Mouse (Mus musculus): Measurements from ENCODE around the gene Flot2. TPM values are rescaled to one million over a fixed set of nuclear protein-coding genes. Genes with fewer than 3 reads are reported as not detected.

Flot2 gene
- polyA plus RNA-seq, 1 experiment: 44.1 TPM

DNA sequence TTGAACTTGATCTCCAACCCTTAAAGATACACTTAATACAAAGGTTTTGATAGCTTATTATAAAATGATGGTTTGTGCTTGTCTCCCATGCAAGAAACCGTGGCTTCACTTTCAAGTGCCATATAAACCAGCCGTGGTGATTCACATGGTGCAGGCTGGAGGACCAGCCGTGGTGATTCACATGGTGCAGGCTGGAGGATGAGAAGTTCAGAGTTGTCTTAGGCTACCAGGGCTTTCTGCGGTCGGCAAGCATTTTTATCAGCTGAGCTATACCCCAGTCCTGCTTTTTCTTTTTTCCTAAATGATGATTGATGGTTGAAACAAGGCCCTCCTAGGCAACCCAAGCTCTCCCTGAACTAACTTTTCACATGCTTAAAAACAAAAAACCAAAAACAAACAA lies 64.4 kb downstream of the Flot2 start:
- WGBS: 83% methylated on average over 5 of the region's 5 CpGs

GRCm38 (mm10) chr11:78102958-78103747 lies 65.4 kb downstream of the Flot2 start:
- no peak for TF ChIP-seq CTCF (IDR thresholded peaks at IDR 0.05; ENCODE audit: control insufficient read depth, insufficient read depth, low read length)
- no peak for TF ChIP-seq POLR2A (IDR thresholded peaks at IDR 0.05; ENCODE audit: borderline replicate concordance, control insufficient read depth, low read depth, low read length)
- 46% methylated on average over 5 of the region's 5 CpGs for WGBS
- peaks cover 2% of the 10 kb centered on the region; the same call in 1 of the 2 replicates for H3K4me1 ChIP-seq (ENCODE audit: control insufficient read depth, insufficient read depth, low read length)
- H3K27ac ChIP-seq (ENCODE audit: control insufficient read depth, insufficient read depth, low read depth, low read length, poor library complexity): no peak overlapping the region
- H3K4me3 ChIP-seq (replicated peaks; ENCODE audit: control insufficient read depth, low read depth, low read length): no peak overlapping the region

More for the DNA sequence above, 64.4 kb downstream of the Flot2 start:
- H3K4me1 ChIP-seq (ENCODE audit: control insufficient read depth, insufficient read depth, low read length): peaks cover 2% of the 10 kb centered on the region; the same call in 1 of the 2 replicates
- no peak overlapping the region for H3K27ac ChIP-seq (ENCODE audit: control insufficient read depth, insufficient read depth, low read depth, low read length, poor library complexity)
- H3K4me3 ChIP-seq (replicated peaks; ENCODE audit: control insufficient read depth, low read depth, low read length): no peak overlapping the region
- TF ChIP-seq CTCF (IDR thresholded peaks at IDR 0.05; ENCODE audit: control insufficient read depth, insufficient read depth, low read length) (no peak), POLR2A (IDR thresholded peaks at IDR 0.05; ENCODE audit: borderline replicate concordance, control insufficient read depth, low read depth, low read length) (no peak)

DNA sequence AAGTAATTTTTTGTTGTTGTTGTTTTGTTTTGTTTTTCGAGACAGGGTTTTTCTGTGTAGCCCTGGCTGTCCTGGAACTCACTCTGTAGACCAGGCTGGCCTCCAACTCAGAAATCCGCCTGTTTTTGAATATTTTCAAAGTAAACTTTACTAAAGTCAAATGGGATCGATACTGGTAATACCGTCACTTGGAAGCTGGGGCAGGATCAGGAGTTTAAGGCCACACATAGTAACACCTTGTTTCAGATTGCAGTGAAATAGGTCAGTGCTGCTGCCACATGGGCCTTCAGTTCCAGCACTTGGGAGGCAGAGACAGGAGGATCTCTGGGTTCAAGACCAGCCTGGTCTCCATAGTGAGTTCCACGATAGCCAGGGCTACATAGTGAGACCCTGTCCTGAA lies 66.8 kb downstream of the Flot2 start:
- no peak overlapping the region for H3K4me3 ChIP-seq (replicated peaks; ENCODE audit: control insufficient read depth, low read depth, low read length)
- H3K4me1 ChIP-seq (ENCODE audit: control insufficient read depth, insufficient read depth, low read length): peaks cover 2% of the 10 kb centered on the region; the same call in 1 of the 2 replicates
- TF ChIP-seq POLR2A (IDR thresholded peaks at IDR 0.05; ENCODE audit: borderline replicate concordance, control insufficient read depth, low read depth, low read length) (no peak), CTCF (IDR thresholded peaks at IDR 0.05; ENCODE audit: control insufficient read depth, insufficient read depth, low read length) (no peak)
- WGBS: 83% methylated on average over 5 of the region's 5 CpGs
- H3K27ac ChIP-seq (ENCODE audit: control insufficient read depth, insufficient read depth, low read depth, low read length, poor library complexity): no peak overlapping the region

Other genes with a start within 250 kb of the Flot2 start
- gene Pipox, start 143.8 kb upstream of the Flot2 start, polyA plus RNA-seq (2011; ENCODE audit: insufficient read depth, insufficient read length, low replicate concordance, missing spikeins): 2.8 and 3.8 TPM in 2 replicates
- gene Sez6, start 107.1 kb upstream of the Flot2 start, polyA plus RNA-seq (2011; ENCODE audit: insufficient read depth, insufficient read length, low replicate concordance, missing spikeins): 0.43 and 0.67 TPM in 2 replicates
- gene Phf12, start 55.2 kb upstream of the Flot2 start, polyA plus RNA-seq (2011; ENCODE audit: insufficient read depth, insufficient read length, low replicate concordance, missing spikeins): 41.8 and 59.4 TPM in 2 replicates
- gene Dhrs13, start 5.7 kb upstream of the Flot2 start, polyA plus RNA-seq (2011; ENCODE audit: insufficient read depth, insufficient read length, low replicate concordance, missing spikeins): 6.5 and 10.8 TPM in 2 replicates
- gene Eral1, start 42.5 kb downstream of the Flot2 start, polyA plus RNA-seq (2011; ENCODE audit: insufficient read depth, insufficient read length, low replicate concordance, missing spikeins): 9.8 and 16.3 TPM in 2 replicates
- 5.3 and 12.3 TPM in 2 replicates for gene Fam222b, start 56.7 kb downstream of the Flot2 start, polyA plus RNA-seq (2011; ENCODE audit: insufficient read depth, insufficient read length, low replicate concordance, missing spikeins)
- gene Traf4, start 127.7 kb downstream of the Flot2 start, polyA plus RNA-seq (2011; ENCODE audit: insufficient read depth, insufficient read length, low replicate concordance, missing spikeins): 20.6 and 30.0 TPM in 2 replicates
- 10.4 and 17.8 TPM in 2 replicates for gene Nek8, start 138.7 kb downstream of the Flot2 start, polyA plus RNA-seq (2011; ENCODE audit: insufficient read depth, insufficient read length, low replicate concordance, missing spikeins)
- gene Tlcd1, start 138.8 kb downstream of the Flot2 start, polyA plus RNA-seq (2011; ENCODE audit: insufficient read depth, insufficient read length, low replicate concordance, missing spikeins): 48.0 and 66.6 TPM in 2 replicates
- gene Rpl23a, start 145.7 kb downstream of the Flot2 start, polyA plus RNA-seq (2011; ENCODE audit: insufficient read depth, insufficient read length, low replicate concordance, missing spikeins): 181 and 299 TPM in 2 replicates
- gene Rab34, start 150.5 kb downstream of the Flot2 start, polyA plus RNA-seq (2011; ENCODE audit: insufficient read depth, insufficient read length, low replicate concordance, missing spikeins): 5.2 and 8.6 TPM in 2 replicates
- 2.6 and 3.3 TPM in 2 replicates for gene Proca1, start 155.5 kb downstream of the Flot2 start, polyA plus RNA-seq (2011; ENCODE audit: insufficient read depth, insufficient read length, low replicate concordance, missing spikeins)
- gene Sdf2, start 207.8 kb downstream of the Flot2 start, polyA plus RNA-seq (2011; ENCODE audit: insufficient read depth, insufficient read length, low replicate concordance, missing spikeins): 47.7 and 67.8 TPM in 2 replicates
- gene Supt6, start 208.1 kb downstream of the Flot2 start, polyA plus RNA-seq (2011; ENCODE audit: insufficient read depth, insufficient read length, low replicate concordance, missing spikeins): 15.1 and 30.7 TPM in 2 replicates
- gene 2610507B11Rik, start 223.8 kb downstream of the Flot2 start, polyA plus RNA-seq (2011; ENCODE audit: insufficient read depth, insufficient read length, low replicate concordance, missing spikeins): 25.9 and 50.3 TPM in 2 replicates